Mouse (Mus musculus) forebrain, embryonic 13.5 days (tissue): ENCODE results near the gene Sdhb. TPM values are rescaled to one million over a fixed set of nuclear protein-coding genes. Genes with fewer than 3 reads are reported as not detected.

ENCODE experiments used
- ATAC-seq: fragments of 200-750 bp; cut with Nextera tagmentation; 2 replicates; pipeline ENCODE4 v1.8.0; 2017
- H3K27ac ChIP-seq: fragments of 300-500 bp; sonication (generic); 2 replicates; pipeline ENCODE4 v1.5.1; 2015; ENCODE audit warnings: inconsistent platforms, mild to moderate bottlenecking, moderate library complexity
- H3K27me3 ChIP-seq: fragments of 300-500 bp; sonication (generic); 2 replicates; pipeline ENCODE4 v1.6.1; 2015; ENCODE audit warnings: mild to moderate bottlenecking, inconsistent platforms
- H3K36me3 ChIP-seq: fragments of 300-500 bp; sonication (generic); 2 replicates; pipeline ENCODE4 v1.6.1; 2015; ENCODE audit warnings: mild to moderate bottlenecking, inconsistent platforms; ENCODE audit not compliant: poor library complexity, severe bottlenecking
- H3K4me1 ChIP-seq: fragments of 300-500 bp; sonication (generic); 2 replicates; pipeline ENCODE4 v1.6.1; 2015; ENCODE audit warnings: inconsistent platforms
- H3K4me2 ChIP-seq: fragments of 300-500 bp; sonication (generic); 2 replicates; pipeline ENCODE4 v1.6.1; 2015; ENCODE audit warnings: inconsistent platforms, mild to moderate bottlenecking, moderate library complexity
- H3K4me3 ChIP-seq: fragments of 300-500 bp; sonication (generic); 2 replicates; pipeline ENCODE4 v1.5.1; 2015; ENCODE audit warnings: mild to moderate bottlenecking, inconsistent platforms
- H3K9ac ChIP-seq: fragments of 300-500 bp; sonication (generic); 2 replicates; pipeline ENCODE4 v1.6.1; 2015; ENCODE audit warnings: mild to moderate bottlenecking, inconsistent platforms
- H3K9me3 ChIP-seq: fragments of 300-500 bp; sonication (generic); replicated peaks from 2 replicates; pipeline ENCODE4 v1.6.1; 2016; ENCODE audit warnings: inconsistent platforms
- WGBS: fragments of 180-500 bp; shearing (Covaris S2); methylation state at CpG from one replicate; pipeline ENCODE4 v1.1.7; 2015; 5-methylcytosine and 5-hydroxymethylcytosine counted together
- polyA plus RNA-seq: library from polyadenylated mRNA; unstranded; fragments of >200 nt; fragmentation: Nextera tagmentation; extraction: Ambion mirVana; gene quantifications from 2 replicates; pipeline ENCODE4 v1.2.1, GENCODE M21; 2015

Sdhb gene
- polyA plus RNA-seq, 1 experiment from 2014 or later: 478 TPM

- no peak overlapping the region for H3K4me3 ChIP-seq
- H3K9me3 ChIP-seq: no peaks in the 10 kb centered on the region
- ATAC-seq: no peak
- no peak overlapping the region for H3K4me2 ChIP-seq
- H3K36me3 ChIP-seq: no peaks in the 10 kb centered on the region
- 80% methylated on average over 3 of the region's 3 CpGs for WGBS
- no peak overlapping the region for H3K27ac ChIP-seq
- peaks cover 4% of the 10 kb centered on the region; the same call in 1 of the 2 replicates for H3K27me3 ChIP-seq
- H3K4me1 ChIP-seq: no peaks in the 10 kb centered on the region
- no peak overlapping the region for H3K9ac ChIP-seq
These were observed 10.4 kb upstream of the Sdhb start for GRCm38 (mm10) chr4:140950574-140950973.

GRCm38 (mm10) chr4:140951861-140952641 lies 9.0 kb upstream of the Sdhb start:
- Histone ChIP-seq H3K27ac (no peak overlapping the region), H3K36me3 (no peaks in the 10 kb centered on the region), H3K9me3 (no peaks in the 10 kb centered on the region), H3K4me2 (no peak overlapping the region), H3K27me3 (peaks cover 9% of the 10 kb centered on the region; the same call in 1 of the 2 replicates), H3K9ac (no peak overlapping the region), H3K4me3 (no peak overlapping the region), H3K4me1 (peaks cover 4% of the 10 kb centered on the region; the same call in 1 of the 2 replicates)
- ATAC-seq: no peak
- WGBS: 90% methylated on average over 18 of the region's 18 CpGs

GRCm38 (mm10) chr4:140957131-140957702 lies 3.8 kb upstream of the Sdhb start:
- no peaks in the 10 kb centered on the region for H3K36me3 ChIP-seq
- H3K27me3 ChIP-seq: peaks cover 9% of the 10 kb centered on the region; the same call in 1 of the 2 replicates
- H3K4me3 ChIP-seq: peak overlapping the region; percentile 31
- ATAC-seq: no peak
- H3K27ac ChIP-seq: peak overlapping the region; percentile 44
- H3K9ac ChIP-seq: peak overlapping the region; percentile 64; the same call in 1 of the 2 replicates
- H3K9me3 ChIP-seq: no peaks in the 10 kb centered on the region
- peaks cover 24% of the 10 kb centered on the region for H3K4me1 ChIP-seq
- H3K4me2 ChIP-seq: peak overlapping the region; percentile 58
- 6% methylated on average over 17 of the region's 17 CpGs for whole genome bisulfite sequencing

- Histone ChIP-seq H3K36me3 (no peaks in the 10 kb centered on the region), H3K4me2 (peak overlapping the region; percentile 58), H3K9ac (peak overlapping the region; percentile 64; the same call in 1 of the 2 replicates), H3K9me3 (no peaks in the 10 kb centered on the region), H3K4me1 (peaks cover 29% of the 10 kb centered on the region), H3K27me3 (peaks cover 9% of the 10 kb centered on the region; the same call in 1 of the 2 replicates), H3K27ac (peak overlapping the region; percentile 44), H3K4me3 (peak overlapping the region; percentile 31)
- under 1% methylated on average over 13 of the region's 13 CpGs for WGBS
- peak; percentile 30 for ATAC-seq
These were observed 3.3 kb upstream of the Sdhb start for GRCm38 (mm10) chr4:140957725-140958124.

- Histone ChIP-seq H3K27me3 (peaks cover 9% of the 10 kb centered on the region; the same call in 1 of the 2 replicates), H3K36me3 (no peaks in the 10 kb centered on the region), H3K4me3 (no peak overlapping the region), H3K9me3 (no peaks in the 10 kb centered on the region), H3K27ac (no peak overlapping the region), H3K4me1 (peaks cover 35% of the 10 kb centered on the region), H3K9ac (no peak overlapping the region), H3K4me2 (no peak overlapping the region)
- 59% methylated on average over 6 of the region's 6 CpGs for WGBS
- ATAC-seq: no peak
These were observed 2.7 kb upstream of the Sdhb start for GRCm38 (mm10) chr4:140958319-140958718.

- peaks cover 38% of the 10 kb centered on the region for H3K4me1 ChIP-seq
These were observed 1.8 kb upstream of the Sdhb start for GRCm38 (mm10) chr4:140959128-140959679.

GRCm38 (mm10) chr4:140959715-140960479 lies 1.1 kb upstream of the Sdhb start:
- 77% methylated on average over 10 of the region's 10 CpGs for WGBS
- Histone ChIP-seq H3K27me3 (peaks cover 9% of the 10 kb centered on the region; the same call in 1 of the 2 replicates), H3K9me3 (no peaks in the 10 kb centered on the region), H3K27ac (no peak overlapping the region), H3K4me2 (peak overlapping the region; percentile 99; the same call in 1 of the 2 replicates), H3K4me3 (no peak overlapping the region), H3K4me1 (peaks cover 45% of the 10 kb centered on the region), H3K9ac (no peak overlapping the region), H3K36me3 (no peaks in the 10 kb centered on the region)
- no peak for ATAC-seq

More at GRCm38 (mm10) chr4:140959128-140959679, 1.8 kb upstream of the Sdhb start:
- no peak overlapping the region for H3K4me2 ChIP-seq
- 93% methylated on average over 7 of the region's 7 CpGs for WGBS
- H3K36me3 ChIP-seq: no peaks in the 10 kb centered on the region
- no peaks in the 10 kb centered on the region for H3K9me3 ChIP-seq
- H3K27ac ChIP-seq: no peak overlapping the region
- peaks cover 9% of the 10 kb centered on the region; the same call in 1 of the 2 replicates for H3K27me3 ChIP-seq
- ATAC-seq: no peak
- no peak overlapping the region for H3K4me3 ChIP-seq
- H3K9ac ChIP-seq: no peak overlapping the region

GRCm38 (mm10) chr4:140961467-140962206 lies 634 bp downstream of the Sdhb start:
- peaks cover 3% of the 10 kb centered on the region; the same call in 1 of the 2 replicates for H3K27me3 ChIP-seq
- no peaks in the 10 kb centered on the region for H3K9me3 ChIP-seq
- H3K4me3 ChIP-seq: peak overlapping the region; percentile 87
- H3K27ac ChIP-seq: peak overlapping the region; percentile 76
- peaks cover 10% of the 10 kb centered on the region; the same call in 1 of the 2 replicates for H3K36me3 ChIP-seq
- H3K4me2 ChIP-seq: peak overlapping the region; percentile 99
- peak overlapping the region; percentile 90 for H3K9ac ChIP-seq
- WGBS: 1% methylated on average over 38 of the region's 38 CpGs
- peaks cover 45% of the 10 kb centered on the region for H3K4me1 ChIP-seq
- ATAC-seq: peak; percentile 2; the same call in 1 of the 2 replicates

- peak overlapping the region; percentile 99 for H3K4me2 ChIP-seq
- WGBS: 76% methylated on average over 8 of the region's 8 CpGs
These were observed 1.4 kb downstream of the Sdhb start for GRCm38 (mm10) chr4:140962207-140962909.

GRCm38 (mm10) chr4:140962950-140963349 lies 1.9 kb downstream of the Sdhb start:
- no peak overlapping the region for H3K27ac ChIP-seq
- H3K4me3 ChIP-seq: no peak overlapping the region
- H3K9me3 ChIP-seq: no peaks in the 10 kb centered on the region
- 43% methylated on average over 5 of the region's 5 CpGs for WGBS
- peaks cover 34% of the 10 kb centered on the region for H3K4me1 ChIP-seq
- H3K36me3 ChIP-seq: peaks cover 23% of the 10 kb centered on the region
- no peak overlapping the region for H3K9ac ChIP-seq
- no peak for ATAC-seq
- peak overlapping the region; percentile 99 for H3K4me2 ChIP-seq
- H3K27me3 ChIP-seq: no peaks in the 10 kb centered on the region

More at GRCm38 (mm10) chr4:140962207-140962909, 1.4 kb downstream of the Sdhb start:
- peak overlapping the region; percentile 87 for H3K4me3 ChIP-seq
- peaks cover 38% of the 10 kb centered on the region for H3K4me1 ChIP-seq
- peak overlapping the region; percentile 90 for H3K9ac ChIP-seq
- ATAC-seq: no peak
- peaks cover 17% of the 10 kb centered on the region for H3K36me3 ChIP-seq
- no peaks in the 10 kb centered on the region for H3K27me3 ChIP-seq
- H3K9me3 ChIP-seq: no peaks in the 10 kb centered on the region
- no peak overlapping the region for H3K27ac ChIP-seq
